Mouse (Mus musculus) ES-E14 (cell line): ENCODE data around the gene Nav2. TPM values are rescaled to one million over a fixed set of nuclear protein-coding genes. Genes with fewer than 3 reads are reported as not detected.

Experiments
- DNase-seq: peaks from one replicate; pipeline ENCODE4 v3.0.0-alpha.2; 2013; ENCODE audit warnings: low read depth, low spot score
- H3K27ac ChIP-seq: 2 replicates; pipeline ENCODE4 v1.5.1; 2012; ENCODE audit warnings: low read depth, mild to moderate bottlenecking, low read length, moderate library complexity, mixed read lengths; ENCODE audit not compliant: poor library complexity, insufficient read depth, severe bottlenecking
- H3K36me3 ChIP-seq: 2 replicates; pipeline ENCODE4 v1.6.1; 2012; ENCODE audit warnings: mild to moderate bottlenecking, low read length, moderate library complexity, mixed read lengths; ENCODE audit not compliant: control insufficient read depth, poor library complexity, insufficient read depth, severe bottlenecking
- H3K4me1 ChIP-seq, 2 experiments: fragments of 150-350 bp in 1 of 2; sonication (generic) in 1 of 2; 2 replicates each; pipeline ENCODE4 v1.6.1; 2012; ENCODE audit warnings: low read length in 2 of 2, mild to moderate bottlenecking in 1 of 2, mixed read lengths in 1 of 2; ENCODE audit not compliant: control insufficient read depth in 2 of 2, insufficient read depth in 2 of 2, poor library complexity in 1 of 2
- H3K4me3 ChIP-seq, 2 experiments: fragments of 150-350 bp in 1 of 2; sonication (generic) in 1 of 2; 2 replicates each; pipeline ENCODE4 v1.5.1; 2012; ENCODE audit warnings: low read length in 2 of 2, low read depth in 1 of 2, mild to moderate bottlenecking in 1 of 2, mixed read lengths in 1 of 2; ENCODE audit not compliant: insufficient read depth in 1 of 2, poor library complexity in 1 of 2, severe bottlenecking in 1 of 2
- H3K9ac ChIP-seq: 2 replicates; pipeline ENCODE4 v1.6.1; 2012; ENCODE audit warnings: low read depth, mild to moderate bottlenecking, low read length, mixed read lengths; ENCODE audit not compliant: poor library complexity, insufficient read depth, severe bottlenecking
- H3K9me3 ChIP-seq: fragments of 150-350 bp; sonication (generic); 2 replicates; pipeline ENCODE4 v1.6.1; 2012; ENCODE audit warnings: low read depth, mild to moderate bottlenecking, low read length; ENCODE audit not compliant: control insufficient read depth, insufficient read depth
- CHD2 ChIP-seq: IDR thresholded peaks from 2 replicates; pipeline ENCODE4 v1.6.1; 2014; ENCODE audit warnings: mild to moderate bottlenecking, low read depth, low read length, inconsistent platforms
- HCFC1 ChIP-seq: IDR thresholded peaks from 2 replicates; pipeline ENCODE4 v1.6.1; 2012; ENCODE audit warnings: low read length, inconsistent platforms, borderline replicate concordance; ENCODE audit not compliant: insufficient read depth
- MAFK ChIP-seq: IDR thresholded peaks from 2 replicates; pipeline ENCODE4 v1.6.1; 2014; ENCODE audit warnings: mild to moderate bottlenecking, low read depth, low read length, inconsistent platforms; ENCODE audit not compliant: insufficient read depth
- ZC3H11A ChIP-seq: IDR thresholded peaks from 2 replicates; pipeline ENCODE4 v1.6.1; 2012; ENCODE audit warnings: low read depth, mild to moderate bottlenecking, inconsistent platforms, low read length, borderline replicate concordance
- ZNF384 ChIP-seq: IDR thresholded peaks from 2 replicates; pipeline ENCODE4 v1.6.1; 2012; ENCODE audit warnings: low read depth, low read length, inconsistent platforms
- in situ Hi-C, 2 experiments: fragments of 600-800 bp; cut with MboI; formaldehyde crosslinking; loops; one replicate each; pipeline ENCODE4 v1.15.1; 2025; ENCODE audit warnings: low sequenced_read_pairs in 2 of 2, inconsistent platforms in 1 of 2; ENCODE audit not compliant: unreplicated experiment in 2 of 2
- total RNA-seq: library from RNA; depleted of rRNA; stranded (reverse); fragments of 300-350 nt; gene quantifications from 2 replicates; pipeline ENCODE4 v1.2.3, GENCODE M21; 2012

The Nav2 gene
- total RNA-seq, 1 experiment, result 18.2 TPM

GRCm38 (mm10) chr7:49102223-49102622 lies 193.7 kb downstream of the Nav2 start:
- Histone ChIP-seq H3K4me1 (no peaks in the 10 kb centered on the region), H3K4me3 (no peak overlapping the region), H3K9ac (no peak overlapping the region), H3K9me3 (no peaks in the 10 kb centered on the region), H3K27ac (no peak overlapping the region), H3K36me3 (no peaks in the 10 kb centered on the region)
- in situ Hi-C loops, result no loop called here
- DNase-seq, result no peak
- TF ChIP-seq HCFC1 (no peak), ZNF384 (no peak), MAFK (no peak), CHD2 (no peak), ZC3H11A (no peak)

GRCm38 (mm10) chr7:49104376-49104775 lies 195.9 kb downstream of the Nav2 start:
- Histone ChIP-seq H3K4me3 (no peak overlapping the region), H3K27ac (no peak overlapping the region), H3K9me3 (no peaks in the 10 kb centered on the region), H3K4me1 (no peaks in the 10 kb centered on the region), H3K9ac (no peak overlapping the region), H3K36me3 (no peaks in the 10 kb centered on the region)
- no peak for TF ChIP-seq HCFC1
- in situ Hi-C loops, result no loop called here
- DNase-seq, result no peak

GRCm38 (mm10) chr7:49104793-49105192 lies 196.3 kb downstream of the Nav2 start:
- H3K4me3 ChIP-seq, result no peak overlapping the region
- H3K36me3 ChIP-seq, result no peaks in the 10 kb centered on the region
- H3K9me3 ChIP-seq, result no peaks in the 10 kb centered on the region
- H3K9ac ChIP-seq, result no peak overlapping the region
- H3K4me1 ChIP-seq, result no peaks in the 10 kb centered on the region
- TF ChIP-seq HCFC1, result no peak
- no peak for TF ChIP-seq MAFK
- no peak for TF ChIP-seq CHD2
- no peak for TF ChIP-seq ZC3H11A
- TF ChIP-seq ZNF384, result no peak
- H3K27ac ChIP-seq, result no peak overlapping the region
- DNase-seq, result no peak
- in situ Hi-C loops, result no loop called here

GRCm38 (mm10) chr7:49105501-49105900 lies 197.0 kb downstream of the Nav2 start:
- Histone ChIP-seq H3K4me3 (no peak overlapping the region), H3K9me3 (no peaks in the 10 kb centered on the region), H3K27ac (no peak overlapping the region), H3K36me3 (no peaks in the 10 kb centered on the region), H3K9ac (no peak overlapping the region), H3K4me1 (no peaks in the 10 kb centered on the region)
- TF ChIP-seq HCFC1 (no peak), MAFK (no peak), ZC3H11A (no peak), CHD2 (no peak), ZNF384 (no peak)
- in situ Hi-C loops, result no loop called here
- no peak for DNase-seq

DNA sequence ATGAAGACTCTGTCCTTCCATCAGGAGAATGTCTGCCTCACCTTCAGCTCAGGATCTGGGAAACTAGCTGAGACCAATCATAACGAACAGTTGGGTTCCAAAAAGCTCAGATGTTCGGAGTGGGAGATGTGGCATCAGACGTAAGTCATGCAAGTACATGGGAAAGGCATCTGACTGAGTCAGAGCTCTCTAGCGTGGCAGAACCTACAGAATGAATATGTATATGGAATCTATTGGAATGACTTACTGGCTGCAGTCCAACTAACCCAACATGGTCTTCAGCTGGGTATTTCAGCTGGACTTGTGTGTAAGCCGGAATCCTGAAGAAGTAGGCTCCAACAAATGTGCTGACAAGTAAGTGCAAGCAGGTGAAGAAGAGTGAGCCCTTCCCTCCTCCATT lies 199.6 kb downstream of the Nav2 start:
- no peaks in the 10 kb centered on the region for H3K36me3 ChIP-seq
- no peak overlapping the region for H3K9ac ChIP-seq
- in situ Hi-C loops, result no loop called here
- no peak overlapping the region for H3K4me3 ChIP-seq
- no peaks in the 10 kb centered on the region for H3K9me3 ChIP-seq
- H3K4me1 ChIP-seq, result no peaks in the 10 kb centered on the region
- no peak overlapping the region for H3K27ac ChIP-seq
- no peak for DNase-seq
- TF ChIP-seq HCFC1, result no peak
- no peak for TF ChIP-seq MAFK
- no peak for TF ChIP-seq ZNF384
- TF ChIP-seq ZC3H11A, result no peak
- no peak for TF ChIP-seq CHD2
